Mouse (Mus musculus) midbrain, postnatal 0 days (tissue): ENCODE data around the gene Rbbp8nl. TPM values are rescaled to one million over a fixed set of nuclear protein-coding genes. Genes with fewer than 3 reads are reported as not detected.

Source experiments
- ATAC-seq: fragments of 200-750 bp; cut with Nextera tagmentation; 2 replicates; pipeline ENCODE4 v1.8.0; 2017; ENCODE audit warnings: moderate number of reproducible peaks, mild to moderate bottlenecking, moderate TSS enrichment, moderate library complexity; ENCODE audit not compliant: low FRiP score
- DNase-seq: peaks from one replicate; pipeline ENCODE4 v3.0.0-alpha.2; 2015; ENCODE audit warnings: low spot score
- H3K27ac ChIP-seq: fragments of 300-500 bp; sonication (generic); 2 replicates; pipeline ENCODE4 v1.5.1; 2014; ENCODE audit warnings: low read depth, mild to moderate bottlenecking, low read length, mixed read lengths
- H3K27me3 ChIP-seq: fragments of 300-500 bp; sonication (generic); 2 replicates; pipeline ENCODE4 v1.6.1; 2014; ENCODE audit warnings: low read length, control low read depth, mixed read lengths; ENCODE audit not compliant: insufficient read depth
- H3K36me3 ChIP-seq: fragments of 300-500 bp; sonication (generic); 2 replicates; pipeline ENCODE4 v1.6.1; 2014; ENCODE audit warnings: low read length, control low read depth, mixed read lengths; ENCODE audit not compliant: insufficient read depth
- H3K4me1 ChIP-seq: fragments of 300-500 bp; sonication (generic); 2 replicates; pipeline ENCODE4 v1.6.1; 2014; ENCODE audit warnings: mild to moderate bottlenecking, control low read depth, antibody characterized with exemption, low read length, mixed read lengths; ENCODE audit not compliant: insufficient read depth
- H3K4me2 ChIP-seq: fragments of 300-500 bp; sonication (generic); 2 replicates; pipeline ENCODE4 v1.6.1; 2014; ENCODE audit warnings: low read depth, mild to moderate bottlenecking, low read length, mixed read lengths; ENCODE audit not compliant: poor library complexity, severe bottlenecking
- H3K4me3 ChIP-seq: fragments of 300-500 bp; sonication (generic); 2 replicates; pipeline ENCODE4 v1.5.1; 2014; ENCODE audit warnings: low read depth, mild to moderate bottlenecking, low read length, moderate library complexity
- H3K9ac ChIP-seq: fragments of 300-500 bp; sonication (generic); replicated peaks from 2 replicates; pipeline ENCODE4 v1.6.1; 2014; ENCODE audit warnings: mild to moderate bottlenecking, low read length, moderate library complexity, mixed read lengths; ENCODE audit not compliant: poor library complexity, severe bottlenecking
- H3K9me3 ChIP-seq: fragments of 300-500 bp; sonication (generic); 2 replicates; pipeline ENCODE4 v1.6.1; 2016; ENCODE audit warnings: low read length, control low read depth
- CTCF ChIP-seq: IDR thresholded peaks from 2 replicates; pipeline ENCODE4 v1.5.1; 2016; ENCODE audit warnings: antibody characterized with exemption, mild to moderate bottlenecking
- WGBS: fragments of 180-500 bp; shearing (Covaris S2); extraction: QIAGEN DNeasy Blood & Tissue Kit; methylation state at CpG from one replicate; pipeline ENCODE4 v1.1.7; 2014; 5-methylcytosine and 5-hydroxymethylcytosine counted together
- polyA plus RNA-seq: library from polyadenylated mRNA; unstranded; fragments of >200 nt; fragmentation: Nextera tagmentation; extraction: Ambion mirVana; gene quantifications from 2 replicates; pipeline ENCODE4 v1.2.1, GENCODE M21; 2015
- total RNA-seq: library from RNA; depleted of rRNA; stranded (reverse); fragments of >200 nt; gene quantifications from 2 replicates; pipeline ENCODE4 v1.2.3, GENCODE M21; 2014

Rbbp8nl gene
- total and polyA plus RNA-seq, 2 experiments from 2014 or later = not detected

GRCm38 (mm10) chr2:180237601-180238345, 51.9 kb downstream of the Rbbp8nl start:
- DNase-seq (no peak), ATAC-seq (no peak)
- no peak for TF ChIP-seq CTCF
- no peaks in the 10 kb centered on the region for H3K36me3 ChIP-seq
- no peaks in the 10 kb centered on the region for H3K27me3 ChIP-seq
- H3K9ac ChIP-seq = no peak overlapping the region
- H3K9me3 ChIP-seq = no peaks in the 10 kb centered on the region
- no peak overlapping the region for H3K27ac ChIP-seq
- H3K4me1 ChIP-seq = no peaks in the 10 kb centered on the region
- 91% methylated on average over 7 of the region's 7 CpGs for WGBS
- H3K4me2 ChIP-seq = no peak overlapping the region
- H3K4me3 ChIP-seq = no peak overlapping the region

GRCm38 (mm10) chr2:180236930-180237329, 52.7 kb downstream of the Rbbp8nl start:
- H3K36me3 ChIP-seq = no peaks in the 10 kb centered on the region
- ATAC-seq (no peak), DNase-seq (no peak)
- TF ChIP-seq CTCF = no peak
- 87% methylated on average over 3 of the region's 3 CpGs for WGBS
- H3K4me2 ChIP-seq = no peak overlapping the region
- H3K4me1 ChIP-seq = no peaks in the 10 kb centered on the region
- H3K27me3 ChIP-seq = no peaks in the 10 kb centered on the region
- no peak overlapping the region for H3K9ac ChIP-seq
- H3K27ac ChIP-seq = no peak overlapping the region
- H3K4me3 ChIP-seq = no peak overlapping the region
- H3K9me3 ChIP-seq = no peaks in the 10 kb centered on the region

- Histone ChIP-seq H3K4me3 (no peak overlapping the region), H3K36me3 (no peaks in the 10 kb centered on the region), H3K9ac (no peak overlapping the region), H3K4me2 (no peak overlapping the region), H3K27me3 (no peaks in the 10 kb centered on the region), H3K27ac (no peak overlapping the region), H3K4me1 (no peaks in the 10 kb centered on the region), H3K9me3 (no peaks in the 10 kb centered on the region)
- DNase-seq (no peak), ATAC-seq (no peak)
- WGBS = 69% methylated on average over 2 of the region's 3 CpGs
- TF ChIP-seq CTCF = no peak
Measured at GRCm38 (mm10) chr2:180236500-180236899, 53.2 kb downstream of the Rbbp8nl start.

- Histone ChIP-seq H3K36me3 (no peaks in the 10 kb centered on the region), H3K4me2 (no peak overlapping the region), H3K9me3 (no peaks in the 10 kb centered on the region), H3K27me3 (no peaks in the 10 kb centered on the region), H3K4me1 (no peaks in the 10 kb centered on the region), H3K27ac (no peak overlapping the region), H3K4me3 (no peak overlapping the region), H3K9ac (no peak overlapping the region)
- 94% methylated on average over 4 of the region's 4 CpGs for WGBS
- ATAC-seq (no peak), DNase-seq (no peak)
- TF ChIP-seq CTCF = no peak
Measured at GRCm38 (mm10) chr2:180235788-180236187, 53.9 kb downstream of the Rbbp8nl start.

- Histone ChIP-seq H3K27ac (no peak overlapping the region), H3K4me3 (no peak overlapping the region), H3K9ac (no peak overlapping the region), H3K27me3 (no peaks in the 10 kb centered on the region), H3K4me2 (no peak overlapping the region), H3K4me1 (no peaks in the 10 kb centered on the region), H3K9me3 (no peaks in the 10 kb centered on the region), H3K36me3 (no peaks in the 10 kb centered on the region)
- no peak for TF ChIP-seq CTCF
- DNase-seq (no peak), ATAC-seq (no peak)
- WGBS = 45% methylated on average over 6 of the region's 6 CpGs
Measured at GRCm38 (mm10) chr2:180234980-180235379, 54.7 kb downstream of the Rbbp8nl start.

GRCm38 (mm10) chr2:180234353-180234752, 55.3 kb downstream of the Rbbp8nl start:
- H3K9me3 ChIP-seq = no peaks in the 10 kb centered on the region
- H3K36me3 ChIP-seq = no peaks in the 10 kb centered on the region
- TF ChIP-seq CTCF = no peak
- no peak overlapping the region for H3K9ac ChIP-seq
- DNase-seq = no peak
- H3K27ac ChIP-seq = no peak overlapping the region
- H3K4me2 ChIP-seq = no peak overlapping the region
- no peaks in the 10 kb centered on the region for H3K27me3 ChIP-seq
- no peaks in the 10 kb centered on the region for H3K4me1 ChIP-seq
- ATAC-seq = no peak
- 89% methylated on average over 8 of the region's 8 CpGs for WGBS
- H3K4me3 ChIP-seq = no peak overlapping the region
